Mouse (Mus musculus): ENCODE measurements around the gene Th.

GRCm38 (mm10) chr7:142918641-142919628, 12.0 kb downstream of the Th start:
- TF ChIP-seq CTCF (IDR thresholded peaks at IDR 0.05) (no peak; the same call in none of the 2 replicates), POLR2A (IDR thresholded peaks at IDR 0.05; ENCODE audit: insufficient read depth, low read depth, low read length) (no peak)
